Mouse (Mus musculus) kidney, adult 11 months (tissue): ENCODE data around the gene Olfr1160.
"Not testable (repeated sequence)": the region's sequence is repeated elsewhere in the genome, so short reads cannot be mapped to it uniquely, and the experiment has no call there.

Experiments used
- DNase-seq: peaks from one replicate; pipeline ENCODE4 v3.0.0; 2022

The Olfr1160 gene

GRCm38 (mm10) chr2:88007515-88008318, at the start of gene Olfr1160:
Gene Olfr1160 (minus strand): TSS chr2:88008268.
- no peak for DNase-seq

DNA sequence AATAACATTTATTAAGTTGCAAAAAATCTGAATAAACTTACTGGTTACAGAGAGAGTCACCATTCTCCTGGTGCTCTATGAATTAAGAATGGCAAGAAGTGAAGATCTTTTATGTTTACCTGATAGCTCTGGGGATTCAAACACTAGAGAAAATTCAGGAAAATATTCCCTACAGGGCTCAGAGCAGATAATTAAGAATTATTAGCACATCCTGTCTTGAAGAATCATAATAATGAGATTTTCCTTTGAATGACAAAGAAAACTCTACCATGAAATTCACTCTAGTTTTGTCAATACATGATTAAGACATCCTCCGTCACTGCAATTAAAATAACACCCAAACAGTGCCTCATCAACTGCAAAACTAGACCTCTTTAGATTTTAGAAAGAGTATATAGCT, 43.0 kb upstream of the Olfr1160 start, which contains the start of gene Olfr1162:
Olfr1162 (minus strand) TSS at position 101 of the 400 bp plus-strand sequence.
- DNase-seq = no peak

DNA sequence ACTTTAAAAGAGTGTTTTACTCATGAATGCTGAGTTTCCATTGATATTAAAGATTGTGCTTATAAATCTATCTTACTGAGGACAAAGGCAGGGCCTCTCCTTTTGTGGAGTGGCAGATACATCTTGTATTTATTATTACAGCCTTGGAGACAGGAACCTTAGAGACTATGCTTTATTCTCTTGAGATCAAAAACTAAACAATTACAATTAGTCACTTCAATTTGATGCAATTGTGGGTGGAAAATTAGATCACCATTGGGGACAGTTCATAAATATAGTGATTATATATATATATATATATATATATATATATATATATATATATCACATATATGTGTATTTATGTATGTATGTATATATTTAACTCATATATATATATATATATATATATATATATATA, 29.5 kb upstream of the Olfr1160 start, which contains the start of gene Olfr73:
Olfr73 (minus strand) TSS at position 101 of the 400 bp plus-strand sequence.
- no peak for DNase-seq

DNA sequence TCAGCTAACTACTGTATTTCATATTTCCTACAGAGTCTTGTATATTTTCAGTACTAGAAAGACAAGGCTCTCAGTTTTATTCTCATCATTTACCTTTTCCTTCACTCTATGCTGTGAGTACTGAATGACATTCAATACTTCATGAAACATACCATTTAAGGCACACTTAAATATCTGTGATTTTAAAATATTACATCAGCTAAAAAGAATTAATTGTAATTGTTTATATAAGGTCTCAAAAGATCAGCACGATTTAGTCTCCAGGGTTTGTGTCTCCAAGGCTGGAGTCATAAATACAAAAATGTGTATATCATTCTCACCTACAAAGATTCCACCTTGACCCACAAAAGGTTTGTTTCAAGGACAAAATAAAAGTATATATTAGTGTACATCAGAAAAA, 14.4 kb upstream of the Olfr1160 start, which contains the start of gene Olfr1161:
Olfr1161 (plus strand) TSS at position 301 of the 400 bp plus-strand sequence.
- not testable (repeated sequence) for DNase-seq

DNA sequence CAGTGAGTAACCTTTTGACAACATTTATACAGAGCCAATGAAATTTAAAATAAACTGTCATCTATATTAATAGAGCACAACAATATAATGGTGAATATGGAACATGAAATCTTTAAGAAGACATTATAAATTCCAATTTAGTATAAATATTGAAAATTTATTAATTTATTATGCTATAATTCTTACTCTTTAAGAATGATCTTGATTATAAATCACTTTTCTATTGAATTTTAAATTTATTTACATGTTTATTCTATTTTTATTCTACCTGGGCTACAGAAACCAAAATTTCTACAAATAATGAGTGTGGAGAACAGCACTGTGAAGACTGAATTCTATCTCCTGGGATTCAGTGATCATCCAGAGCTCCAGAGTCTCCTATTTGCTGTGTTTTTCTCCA, 18.3 kb downstream of the Olfr1160 start, which contains the start of gene Olfr1158:
Olfr1158 (plus strand) TSS at position 301 of the 400 bp plus-strand sequence.
- no peak for DNase-seq

- no peak for DNase-seq
Observed at GRCm38 (mm10) chr2:87974563-87974962, 33.5 kb downstream of the Olfr1160 start, which contains the start of gene Olfr74. Gene Olfr74 (minus strand): TSS chr2:87974663.

DNA sequence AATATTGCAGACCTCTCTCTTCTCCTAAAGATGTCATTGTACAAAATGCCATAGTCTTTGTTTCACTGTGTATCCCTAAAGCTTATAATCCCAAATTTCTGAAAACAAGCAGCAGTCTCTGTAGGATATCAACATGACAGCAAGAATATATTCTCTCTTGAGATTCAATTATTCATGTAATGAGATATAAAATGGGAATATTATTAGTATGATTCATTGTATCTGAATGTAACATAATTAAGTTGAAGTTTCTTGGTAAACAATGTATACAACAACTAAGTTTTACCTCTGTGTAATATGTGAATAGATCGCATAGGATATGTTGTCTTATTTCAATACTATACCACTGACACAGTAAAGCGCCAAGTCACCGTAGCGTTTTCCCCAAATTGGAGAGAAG, 39.9 kb downstream of the Olfr1160 start, which contains the start of gene Olfr1157:
Olfr1157 (minus strand) TSS at position 101 of the 400 bp plus-strand sequence.
- DNase-seq = no peak

DNA sequence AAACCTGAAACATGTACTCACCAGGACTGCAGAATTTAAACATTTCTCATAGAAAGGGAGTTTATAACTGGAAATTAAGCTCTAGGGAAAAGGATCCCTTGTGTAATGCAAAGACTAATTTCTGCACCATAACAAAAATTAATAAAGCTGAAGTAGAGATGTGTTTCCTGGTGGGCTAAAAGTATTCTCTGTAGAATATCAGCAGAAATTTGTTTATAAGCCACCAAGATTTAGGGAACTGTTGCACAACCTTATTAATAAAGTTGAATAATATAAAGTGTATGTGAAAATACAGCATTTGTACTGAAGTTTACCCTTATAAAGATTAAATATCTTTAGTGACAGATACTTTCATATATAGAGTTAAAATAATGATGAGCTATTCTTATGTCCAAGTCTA, 55.1 kb downstream of the Olfr1160 start, which contains the start of gene Olfr1156:
Olfr1156 (minus strand) TSS at position 101 of the 400 bp plus-strand sequence.
- no peak for DNase-seq
